Mouse (Mus musculus) ES-E14 (cell line): ENCODE measurements around the gene Trim2.

ENCODE experiments used
- CHD2 ChIP-seq: IDR thresholded peaks from 2 replicates; pipeline ENCODE4 v1.6.1; 2014; ENCODE audit warnings: mild to moderate bottlenecking, low read depth, low read length, inconsistent platforms
- HCFC1 ChIP-seq: IDR thresholded peaks from 2 replicates; pipeline ENCODE4 v1.6.1; 2012; ENCODE audit warnings: low read length, inconsistent platforms, borderline replicate concordance; ENCODE audit not compliant: insufficient read depth
- MAFK ChIP-seq: IDR thresholded peaks from 2 replicates; pipeline ENCODE4 v1.6.1; 2014; ENCODE audit warnings: mild to moderate bottlenecking, low read depth, low read length, inconsistent platforms; ENCODE audit not compliant: insufficient read depth
- ZC3H11A ChIP-seq: IDR thresholded peaks from 2 replicates; pipeline ENCODE4 v1.6.1; 2012; ENCODE audit warnings: low read depth, mild to moderate bottlenecking, inconsistent platforms, low read length, borderline replicate concordance
- ZNF384 ChIP-seq: IDR thresholded peaks from 2 replicates; pipeline ENCODE4 v1.6.1; 2012; ENCODE audit warnings: low read depth, low read length, inconsistent platforms

GRCm38 (mm10) chr3:84205650-84206049 is 101.0 kb downstream of the Trim2 start:
- TF ChIP-seq HCFC1: no peak
- TF ChIP-seq MAFK: no peak
- no peak for TF ChIP-seq ZC3H11A
- TF ChIP-seq ZNF384: no peak
- TF ChIP-seq CHD2: no peak
